Mouse (Mus musculus) midbrain, postnatal 0 days (tissue): ENCODE measurements around the gene Dglucy. TPM values are rescaled to one million over a fixed set of nuclear protein-coding genes. Genes with fewer than 3 reads are reported as not detected.

Experiments used
- ATAC-seq: fragments of 200-750 bp; cut with Nextera tagmentation; 2 replicates; pipeline ENCODE4 v1.8.0; 2017; ENCODE audit warnings: moderate number of reproducible peaks, mild to moderate bottlenecking, moderate TSS enrichment, moderate library complexity; ENCODE audit not compliant: low FRiP score
- DNase-seq: peaks from one replicate; pipeline ENCODE4 v3.0.0-alpha.2; 2015; ENCODE audit warnings: low spot score
- H3K27ac ChIP-seq: fragments of 300-500 bp; sonication (generic); 2 replicates; pipeline ENCODE4 v1.5.1; 2014; ENCODE audit warnings: low read depth, mild to moderate bottlenecking, low read length, mixed read lengths
- H3K27me3 ChIP-seq: fragments of 300-500 bp; sonication (generic); 2 replicates; pipeline ENCODE4 v1.6.1; 2014; ENCODE audit warnings: low read length, control low read depth, mixed read lengths; ENCODE audit not compliant: insufficient read depth
- H3K36me3 ChIP-seq: fragments of 300-500 bp; sonication (generic); 2 replicates; pipeline ENCODE4 v1.6.1; 2014; ENCODE audit warnings: low read length, control low read depth, mixed read lengths; ENCODE audit not compliant: insufficient read depth
- H3K4me1 ChIP-seq: fragments of 300-500 bp; sonication (generic); 2 replicates; pipeline ENCODE4 v1.6.1; 2014; ENCODE audit warnings: mild to moderate bottlenecking, control low read depth, antibody characterized with exemption, low read length, mixed read lengths; ENCODE audit not compliant: insufficient read depth
- H3K4me2 ChIP-seq: fragments of 300-500 bp; sonication (generic); 2 replicates; pipeline ENCODE4 v1.6.1; 2014; ENCODE audit warnings: low read depth, mild to moderate bottlenecking, low read length, mixed read lengths; ENCODE audit not compliant: poor library complexity, severe bottlenecking
- H3K4me3 ChIP-seq: fragments of 300-500 bp; sonication (generic); 2 replicates; pipeline ENCODE4 v1.5.1; 2014; ENCODE audit warnings: low read depth, mild to moderate bottlenecking, low read length, moderate library complexity
- H3K9ac ChIP-seq: fragments of 300-500 bp; sonication (generic); replicated peaks from 2 replicates; pipeline ENCODE4 v1.6.1; 2014; ENCODE audit warnings: mild to moderate bottlenecking, low read length, moderate library complexity, mixed read lengths; ENCODE audit not compliant: poor library complexity, severe bottlenecking
- H3K9me3 ChIP-seq: fragments of 300-500 bp; sonication (generic); 2 replicates; pipeline ENCODE4 v1.6.1; 2016; ENCODE audit warnings: low read length, control low read depth
- CTCF ChIP-seq: IDR thresholded peaks from 2 replicates; pipeline ENCODE4 v1.5.1; 2016; ENCODE audit warnings: antibody characterized with exemption, mild to moderate bottlenecking
- WGBS: fragments of 180-500 bp; shearing (Covaris S2); extraction: QIAGEN DNeasy Blood & Tissue Kit; methylation state at CpG from one replicate; pipeline ENCODE4 v1.1.7; 2014; 5-methylcytosine and 5-hydroxymethylcytosine counted together
- polyA plus RNA-seq: library from polyadenylated mRNA; unstranded; fragments of >200 nt; fragmentation: Nextera tagmentation; extraction: Ambion mirVana; gene quantifications from 2 replicates; pipeline ENCODE4 v1.2.1, GENCODE M21; 2015
- total RNA-seq: library from RNA; depleted of rRNA; stranded (reverse); fragments of >200 nt; gene quantifications from 2 replicates; pipeline ENCODE4 v1.2.3, GENCODE M21; 2014

The Dglucy gene
- total and polyA plus RNA-seq, 2 experiments from 2014 or later = 2.2 to 3.6 TPM

- ATAC-seq (peak; percentile 44), DNase-seq (peak; percentile 30)
- WGBS = under 1% methylated on average over 28 of the region's 30 CpGs
- Histone ChIP-seq H3K4me3 (peak overlapping the region; percentile 44), H3K27me3 (0 out of 2 replicates have a peak, but pooled peaks cover 4% of the 10 kb centered on the region), H3K36me3 (no peaks in the 10 kb centered on the region), H3K4me2 (peak overlapping the region; percentile 81), H3K9ac (peak overlapping the region; percentile 75), H3K4me1 (0 out of 2 replicates have a peak, but pooled peaks cover 2% of the 10 kb centered on the region), H3K27ac (peak overlapping the region; percentile 19; the same call in 1 of the 2 replicates), H3K9me3 (no peaks in the 10 kb centered on the region)
- TF ChIP-seq CTCF = no peak
Observed at GRCm38 (mm10) chr12:100899111-100899640, 120.3 kb downstream of the Dglucy start.

GRCm38 (mm10) chr12:100900901-100901300 lies 122.0 kb downstream of the Dglucy start:
- ATAC-seq = no peak
- no peaks in the 10 kb centered on the region for H3K36me3 ChIP-seq
- H3K9ac ChIP-seq = no peak overlapping the region
- 74% methylated on average over 6 of the region's 6 CpGs for WGBS
- H3K27ac ChIP-seq = no peak overlapping the region
- no peak for TF ChIP-seq CTCF
- 0 out of 2 replicates have a peak, but pooled peaks cover under 1% of the 10 kb centered on the region for H3K4me1 ChIP-seq
- DNase-seq = no peak
- 0 out of 2 replicates have a peak, but pooled peaks cover 4% of the 10 kb centered on the region for H3K27me3 ChIP-seq
- no peaks in the 10 kb centered on the region for H3K9me3 ChIP-seq
- no peak overlapping the region for H3K4me3 ChIP-seq
- no peak overlapping the region for H3K4me2 ChIP-seq

- Histone ChIP-seq H3K36me3 (no peaks in the 10 kb centered on the region), H3K9ac (no peak overlapping the region), H3K27ac (no peak overlapping the region), H3K27me3 (0 out of 2 replicates have a peak, but pooled peaks cover 4% of the 10 kb centered on the region), H3K9me3 (no peaks in the 10 kb centered on the region), H3K4me2 (no peak overlapping the region), H3K4me1 (no peaks in the 10 kb centered on the region), H3K4me3 (no peak overlapping the region)
- ATAC-seq (no peak), DNase-seq (no peak)
- TF ChIP-seq CTCF = no peak
- 85% methylated on average over 6 of the region's 6 CpGs for WGBS
Observed at GRCm38 (mm10) chr12:100901386-100901785, 122.5 kb downstream of the Dglucy start.

- 91% methylated on average over 9 of the region's 9 CpGs for WGBS
Observed at GRCm38 (mm10) chr12:100903761-100904160, 124.9 kb downstream of the Dglucy start.

GRCm38 (mm10) chr12:100906861-100907260 lies 128.0 kb downstream of the Dglucy start:
- Histone ChIP-seq H3K4me3 (no peak overlapping the region), H3K9ac (no peak overlapping the region), H3K4me1 (0 out of 2 replicates have a peak, but pooled peaks cover 7% of the 10 kb centered on the region), H3K36me3 (peaks cover 4% of the 10 kb centered on the region; the same call in 1 of the 2 replicates), H3K27ac (no peak overlapping the region), H3K4me2 (peak overlapping the region; percentile 87; the same call in 1 of the 2 replicates), H3K9me3 (no peaks in the 10 kb centered on the region), H3K27me3 (no peaks in the 10 kb centered on the region)
- TF ChIP-seq CTCF = no peak
- ATAC-seq = no peak
- WGBS = 87% methylated on average over 5 of the region's 5 CpGs
- DNase-seq = no peak

More at GRCm38 (mm10) chr12:100903761-100904160, 124.9 kb downstream of the Dglucy start:
- no peaks in the 10 kb centered on the region for H3K27me3 ChIP-seq
- no peaks in the 10 kb centered on the region for H3K9me3 ChIP-seq
- H3K36me3 ChIP-seq = no peaks in the 10 kb centered on the region
- no peak overlapping the region for H3K27ac ChIP-seq
- H3K4me2 ChIP-seq = no peak overlapping the region
- H3K4me1 ChIP-seq = 0 out of 2 replicates have a peak, but pooled peaks cover 7% of the 10 kb centered on the region
- no peak overlapping the region for H3K4me3 ChIP-seq
- ATAC-seq (no peak), DNase-seq (no peak)
- no peak overlapping the region for H3K9ac ChIP-seq
- no peak for TF ChIP-seq CTCF

GRCm38 (mm10) chr12:100907598-100908297 lies 128.9 kb downstream of the Dglucy start, which contains the start of gene Gpr68:
Gpr68 (minus strand) TSS chr12:100908198.
- WGBS = 3% methylated on average over 39 of the region's 39 CpGs
- H3K36me3 ChIP-seq = peaks cover 9% of the 10 kb centered on the region

More at GRCm38 (mm10) chr12:100907598-100908297, 128.9 kb downstream of the Dglucy start, which contains the start of gene Gpr68:
- Histone ChIP-seq H3K4me1 (0 out of 2 replicates have a peak, but pooled peaks cover 7% of the 10 kb centered on the region), H3K4me2 (peak within 1 kb of the TSS; percentile 87), H3K4me3 (peak within 1 kb of the TSS; percentile 47), H3K9ac (peak within 1 kb of the TSS; percentile 57), H3K27me3 (no peaks in the 10 kb centered on the region), H3K9me3 (no peaks in the 10 kb centered on the region), H3K27ac (no peak within 1 kb of the TSS)
- peak; percentile 53 for DNase-seq
- peak; percentile 21; the same call in 1 of the 2 replicates for TF ChIP-seq CTCF
- ATAC-seq = peak; percentile 79
